Mouse (Mus musculus) MEL (cell line): ENCODE measurements around the gene BC034090. TPM values are rescaled to one million over a fixed set of nuclear protein-coding genes. Genes with fewer than 3 reads are reported as not detected.

Experiments
- DNase-seq: peaks from one replicate; pipeline ENCODE4 v3.0.0; 2011; ENCODE audit warnings: low read depth, low spot score
- H3K27ac ChIP-seq: 2 replicates; pipeline ENCODE4 v1.5.1; 2012; ENCODE audit warnings: low read depth, mild to moderate bottlenecking, control low read depth, low read length, moderate library complexity; ENCODE audit not compliant: control insufficient read depth
- H3K27me3 ChIP-seq, 2 experiments: fragments of 150-350 bp in 1 of 2; sonication (generic) in 1 of 2; 2 replicates each; pipeline ENCODE4 v1.6.1; 2012; ENCODE audit warnings: low read length in 2 of 2, mild to moderate bottlenecking in 2 of 2, improper control_type of control experiment in 1 of 2, moderate library complexity in 1 of 2; ENCODE audit not compliant: insufficient read depth in 2 of 2, control insufficient read depth in 1 of 2
- H3K36me3 ChIP-seq, 2 experiments: 2 replicates each; pipeline ENCODE4 v1.6.1; 2012 to 2014; ENCODE audit warnings: low read length in 2 of 2, improper control_type of control experiment in 1 of 2, inconsistent platforms in 1 of 2, mild to moderate bottlenecking in 1 of 2; ENCODE audit not compliant: insufficient read depth in 2 of 2, control insufficient read depth in 1 of 2
- H3K4me1 ChIP-seq, 2 experiments: fragments of 150-350 bp in 1 of 2; sonication (generic) in 1 of 2; 2 replicates each; pipeline ENCODE4 v1.6.1; 2012; ENCODE audit warnings: low read length in 2 of 2, improper control_type of control experiment in 1 of 2, mild to moderate bottlenecking in 1 of 2; ENCODE audit not compliant: insufficient read depth in 2 of 2, control insufficient read depth in 1 of 2
- H3K4me3 ChIP-seq, 2 experiments: fragments of 150-350 bp in 1 of 2; sonication (generic) in 1 of 2; 2 replicates each; pipeline ENCODE4 v1.5.1; 2012; ENCODE audit warnings: low read depth in 2 of 2, low read length in 2 of 2, mild to moderate bottlenecking in 2 of 2, moderate library complexity in 2 of 2, control low read depth in 1 of 2, improper control_type of control experiment in 1 of 2; ENCODE audit not compliant: control insufficient read depth in 1 of 2, insufficient read depth in 1 of 2
- H3K79me2 ChIP-seq: 2 replicates; pipeline ENCODE4 v1.6.1; 2012; ENCODE audit warnings: mild to moderate bottlenecking, low read length, moderate library complexity; ENCODE audit not compliant: control insufficient read depth, poor library complexity, insufficient read depth
- H3K9ac ChIP-seq: 2 replicates; pipeline ENCODE4 v1.6.1; 2012; ENCODE audit warnings: low read depth, mild to moderate bottlenecking, control low read depth, low read length, moderate library complexity; ENCODE audit not compliant: control insufficient read depth, poor library complexity, severe bottlenecking
- H3K9me3 ChIP-seq: fragments of 150-350 bp; sonication (generic); replicated peaks from 2 replicates; pipeline ENCODE4 v1.6.1; 2012; ENCODE audit warnings: mild to moderate bottlenecking, low read length, improper control_type of control experiment, moderate library complexity; ENCODE audit not compliant: insufficient read depth
- BHLHE40 ChIP-seq: IDR thresholded peaks from 2 replicates; pipeline ENCODE4 v1.6.1; 2012; ENCODE audit warnings: low read depth, mild to moderate bottlenecking, inconsistent platforms, low read length, improper control_type of control experiment, borderline replicate concordance
- CHD1 ChIP-seq: IDR thresholded peaks from 2 replicates; pipeline ENCODE4 v1.6.1; 2012; ENCODE audit warnings: low read depth, mild to moderate bottlenecking, inconsistent platforms, low read length, improper control_type of control experiment
- ELF1 ChIP-seq: IDR thresholded peaks from 2 replicates; pipeline ENCODE4 v1.6.1; 2014; ENCODE audit warnings: low read depth, mild to moderate bottlenecking, inconsistent platforms, low read length, improper control_type of control experiment, moderate library complexity
- EP300 ChIP-seq, 2 experiments: IDR thresholded peaks; 2 replicates each; pipeline ENCODE4 v1.6.1; 2011; ENCODE audit warnings: improper control_type of control experiment in 2 of 2, low read length in 2 of 2, low read depth in 1 of 2, mild to moderate bottlenecking in 1 of 2
- GABPA ChIP-seq: IDR thresholded peaks from 2 replicates; pipeline ENCODE4 v1.6.1; 2012; ENCODE audit warnings: low read depth, mild to moderate bottlenecking, inconsistent platforms, low read length, improper control_type of control experiment, moderate library complexity
- GATA1 ChIP-seq: IDR thresholded peaks from 2 replicates; pipeline ENCODE4 v1.6.1; 2011; ENCODE audit warnings: low read depth, low read length, improper control_type of control experiment
- HCFC1 ChIP-seq: IDR thresholded peaks from 2 replicates; pipeline ENCODE4 v1.6.1; 2012; ENCODE audit warnings: low read depth, mild to moderate bottlenecking, inconsistent platforms, low read length, improper control_type of control experiment, moderate library complexity
- JUND ChIP-seq: IDR thresholded peaks from 2 replicates; pipeline ENCODE4 v1.6.1; 2011; ENCODE audit warnings: low read depth, mild to moderate bottlenecking, improper control_type of control experiment, low read length
- KAT2A ChIP-seq: conservative IDR thresholded peaks from 2 replicates; pipeline ENCODE4 v1.6.1; 2012; ENCODE audit warnings: low read depth, low read length, improper control_type of control experiment, inconsistent platforms
- MAZ ChIP-seq: IDR thresholded peaks from 2 replicates; pipeline ENCODE4 v1.6.1; 2012; ENCODE audit warnings: low read depth, mild to moderate bottlenecking, inconsistent platforms, low read length, improper control_type of control experiment
- MYB ChIP-seq: IDR thresholded peaks from 2 replicates; pipeline ENCODE4 v1.6.1; 2011; ENCODE audit warnings: mild to moderate bottlenecking, low read depth, low read length, improper control_type of control experiment
- MYC ChIP-seq: IDR thresholded peaks from 2 replicates; pipeline ENCODE4 v1.6.1; 2011; ENCODE audit warnings: low read depth, mild to moderate bottlenecking, low read length, improper control_type of control experiment, moderate library complexity
- NRF1 ChIP-seq: IDR thresholded peaks from 2 replicates; pipeline ENCODE4 v1.6.1; 2014; ENCODE audit warnings: low read depth, mild to moderate bottlenecking, inconsistent platforms, low read length, improper control_type of control experiment, moderate library complexity; ENCODE audit not compliant: poor library complexity, insufficient read depth, severe bottlenecking
- POLR2AphosphoS2 ChIP-seq: IDR thresholded peaks from 2 replicates; pipeline ENCODE4 v1.6.1; 2011; ENCODE audit warnings: low read length, improper control_type of control experiment
- POLR2AphosphoS5 ChIP-seq: IDR thresholded peaks from 2 replicates; pipeline ENCODE4 v1.6.1; 2012; ENCODE audit warnings: low read depth, borderline replicate concordance, mild to moderate bottlenecking, inconsistent platforms, low read length, moderate library complexity, mixed read lengths
- RCOR1 ChIP-seq: IDR thresholded peaks from 2 replicates; pipeline ENCODE4 v1.6.1; 2012; ENCODE audit warnings: low read depth, mild to moderate bottlenecking, inconsistent platforms, low read length, improper control_type of control experiment
- TBP ChIP-seq: IDR thresholded peaks from 2 replicates; pipeline ENCODE4 v1.8.0; 2011; ENCODE audit warnings: low read depth, low read length, improper control_type of control experiment
- ZC3H11A ChIP-seq: IDR thresholded peaks from 2 replicates; pipeline ENCODE4 v1.6.1; 2012; ENCODE audit warnings: low read depth, mild to moderate bottlenecking, inconsistent platforms, low read length, improper control_type of control experiment
- ZKSCAN1 ChIP-seq: IDR thresholded peaks from 2 replicates; pipeline ENCODE4 v1.6.1; 2012; ENCODE audit warnings: low read depth, mild to moderate bottlenecking, inconsistent platforms, low read length, improper control_type of control experiment, moderate library complexity
- ZNF384 ChIP-seq: IDR thresholded peaks from 2 replicates; pipeline ENCODE4 v1.6.1; 2012; ENCODE audit warnings: low read depth, mild to moderate bottlenecking, inconsistent platforms, low read length, improper control_type of control experiment
- polyA plus RNA-seq, 2 experiments: library from polyadenylated mRNA; stranded (reverse) in 1 of 2; unstranded in 1 of 2; fragments of >175 nt in 1 of 2; fragments of >200 nt in 1 of 2; gene quantifications; 2 replicates each; pipeline versions ENCODE4 v1.2.1 to v1.2.4; 2012; ENCODE audit warnings: low replicate concordance in 2 of 2, low read depth in 1 of 2; ENCODE audit not compliant: insufficient read length in 2 of 2, insufficient read depth in 1 of 2, missing spikeins in 1 of 2
- total RNA-seq: library from RNA; depleted of rRNA; stranded (reverse); fragments of 300-350 nt; gene quantifications from 2 replicates; pipeline ENCODE4 v1.2.3, GENCODE M21; 2012

BC034090 gene
- total and polyA plus RNA-seq, 3 experiments = 0.12 to 0.28 TPM; not detected in 1

- TF ChIP-seq BHLHE40 = no peak
- no peak for TF ChIP-seq ZNF384
- no peak for TF ChIP-seq ELF1
- TF ChIP-seq RCOR1 = no peak
- no peak for TF ChIP-seq JUND
- no peak for TF ChIP-seq KAT2A
- no peak for TF ChIP-seq ZKSCAN1
- DNase-seq = no peak
- Histone ChIP-seq H3K79me2 (no peaks in the 10 kb centered on the region), H3K36me3 (peaks cover 3 to 11% of the 10 kb centered on the region in 2 experiments), H3K4me1 (peaks cover 4 to 10% of the 10 kb centered on the region in 2 experiments), H3K9me3 (no peaks in the 10 kb centered on the region), H3K9ac (no peak overlapping the region), H3K27ac (no peak overlapping the region), H3K4me3 (no peak overlapping the region), H3K27me3 (no peaks in the 10 kb centered on the region)
These were observed 47.6 kb downstream of the BC034090 start for GRCm38 (mm10) chr1:155196691-155197090.

GRCm38 (mm10) chr1:155192805-155193368 lies 51.4 kb downstream of the BC034090 start:
- Histone ChIP-seq H3K9ac (no peak overlapping the region), H3K27ac (no peak overlapping the region), H3K36me3 (no peaks in the 10 kb centered on the region; a peak in 1 of 4 replicates), H3K4me1 (no peaks in the 10 kb centered on the region; a peak in 1 of 4 replicates), H3K4me3 (no peak overlapping the region), H3K27me3 (no peaks in the 10 kb centered on the region), H3K9me3 (no peaks in the 10 kb centered on the region)
- TF ChIP-seq TBP (no peak), HCFC1 (no peak), POLR2AphosphoS2 (no peak), RCOR1 (no peak), JUND (no peak), MYB (no peak), EP300 (IDR thresholded peaks at IDR 0.05; ENCODE audit: low read depth in 1 of 2, low read length in 2 of 2) (no peak), CHD1 (no peak), NRF1 (no peak), MAZ (no peak), ELF1 (no peak), ZC3H11A (no peak), GATA1 (no peak), POLR2AphosphoS5 (no peak), GABPA (no peak), MYC (no peak), ZKSCAN1 (no peak)
- TF ChIP-seq, all 39 proteins: peak for 0
- no peaks in the 10 kb centered on the region for H3K79me2 ChIP-seq
- DNase-seq = no peak
